Mouse (Mus musculus) gastrocnemius, postnatal 4 days (tissue): ENCODE results near the gene Colec11. TPM values are rescaled to one million over a fixed set of nuclear protein-coding genes. Genes with fewer than 3 reads are reported as not detected.

Experiments used
- total RNA-seq, 2 experiments: library from RNA; stranded (reverse); gene quantifications; 2 replicates each; pipeline ENCODE4 v1.2.3; 2021

The Colec11 gene
- total RNA-seq, 2 experiments from 2014 or later: 1.1 to 2.2 TPM

Other genes starting within 250 kb of the Colec11 start
- under 1 TPM; 0.62 to 0.81 TPM for gene Dcdc2c, start 71.0 kb downstream of the Colec11 start, total RNA-seq
- gene Allc, start 40.9 kb downstream of the Colec11 start, total RNA-seq: not detected
- gene Rps7, start 12.6 kb upstream of the Colec11 start, total RNA-seq: 100 to 1,000 TPM; 452 to 563 TPM
- gene Rnaseh1, start 26.2 kb upstream of the Colec11 start, total RNA-seq: 10 to 100 TPM; 10.3 to 10.8 TPM
- gene Adi1, start 51.9 kb upstream of the Colec11 start, total RNA-seq: 10 to 100 TPM; 26.8 to 32.0 TPM
- gene Trappc12, start 127.1 kb upstream of the Colec11 start, total RNA-seq: 10 to 100 TPM; 21.9 to 23.7 TPM
- 1 to 10 TPM; 8.4 to 8.7 TPM for gene Eipr1, start 128.4 kb upstream of the Colec11 start, total RNA-seq